8 mouse cellular contexts compared by ENCODE assay signal in genomic region chr6:47978897-47979368, GRCm38 (mm10). TPM values are rescaled to one million over a fixed set of nuclear protein-coding genes. Genes with fewer than 3 reads are reported as not detected.
A peak's percentile ranks its signal among the peaks of the same experiment; 100 is the strongest.
DNase-seq lines count a peak whose midpoint lies in the region; ATAC-seq and TF ChIP-seq lines count a peak whose summit lies in the region.

No protein-coding gene starts in this region.

- no peak overlapping the region for H3K4me3 ChIP-seq in midbrain, embryonic 15.5 days
- H3K4me3 ChIP-seq in spleen, adult 2 months (ENCODE audit: extremely low read depth, insufficient read depth, insufficient read length) = no peak overlapping the region

- peak; percentile 69 for DNase-seq in 3134 (ENCODE audit: extremely low read depth, insufficient read length, low spot score)
- DNase-seq in adrenal gland, adult 18-20 months (ENCODE audit: low spot score in 2 of 2) = peak; percentile 83 to 93
- DNase-seq in embryo, embryonic 11 days = peak; percentile 69
- DNase-seq in heart, adult 11 months = peak; percentile 98
- peak; percentile 86 for DNase-seq in kidney, adult 18-20 months
- DNase-seq in left cerebral cortex, postnatal 4 days = peak; percentile 62
- DNase-seq in spleen, adult 2 months (ENCODE audit: low read depth in 1 of 2, low spot score in 2 of 2) = peak; percentile 25 to 44

- no peak overlapping the region for H3K4me2 ChIP-seq in midbrain, embryonic 15.5 days

- H3K4me1 ChIP-seq in midbrain, embryonic 15.5 days = no peaks in the 10 kb centered on the region
- H3K4me1 ChIP-seq in spleen, adult 2 months (ENCODE audit: control insufficient read depth, insufficient read depth, insufficient read length) = no peaks in the 10 kb centered on the region

- no peaks in the 10 kb centered on the region for H3K36me3 ChIP-seq in midbrain, embryonic 15.5 days (replicated peaks)
- no peaks in the 10 kb centered on the region for H3K36me3 ChIP-seq in spleen, adult 2 months (ENCODE audit: control insufficient read depth, insufficient read depth, low read length)

- ATAC-seq in midbrain, embryonic 15.5 days (replicated peaks) = peak; percentile 83

- H3K9ac ChIP-seq in midbrain, embryonic 15.5 days = no peak overlapping the region

- no peaks in the 10 kb centered on the region for H3K9me3 ChIP-seq in midbrain, embryonic 15.5 days

- no peak for TF ChIP-seq POLR2A in spleen, adult 2 months (IDR thresholded peaks at IDR 0.05; ENCODE audit: low read depth, low read length)

- TF ChIP-seq CTCF in spleen, adult 2 months (IDR thresholded peaks at IDR 0.05; ENCODE audit: extremely low read depth, insufficient read depth, insufficient read length, insufficient replicate concordance) = no peak

- no peaks in the 10 kb centered on the region for H3K27me3 ChIP-seq in midbrain, embryonic 15.5 days (replicated peaks)
- H3K27me3 ChIP-seq in spleen, adult 2 months (ENCODE audit: control insufficient read depth, insufficient read depth, low read length) = no peaks in the 10 kb centered on the region

- 18% methylated on average over 6 of the region's 6 CpGs for WGBS in midbrain, embryonic 15.5 days
- WGBS in spleen, adult 2 months = 12% methylated on average over 6 of the region's 6 CpGs

- H3K27ac ChIP-seq in midbrain, embryonic 15.5 days = no peak overlapping the region
- no peak overlapping the region for H3K27ac ChIP-seq in spleen, adult 2 months (ENCODE audit: insufficient read depth, low read length)

- intact Hi-C loops in left cerebral cortex, postnatal 4 days (cut with DNase I) = no loop called here

RNA-seq across cellular contexts. Expression of gene Zfp956, which starts 25.7 kb away (rescaled TPM):
- total RNA-seq in adrenal gland, adult 18-20 months (2021) = 1 to 10 TPM; 5.1 to 5.7 TPM
- total RNA-seq in left cerebral cortex, postnatal 4 days (2021) = 10 to 100 TPM; 23.2 to 28.7 TPM
- 21.4 and 24.7 TPM in 2 replicates for polyA plus RNA-seq in midbrain, embryonic 15.5 days (2015; fragmentation: Nextera tagmentation; extraction: Ambion mirVana)
- polyA plus RNA-seq in spleen, adult 2 months (2012; rRNA removed) = 17.2 and 21.6 TPM in 2 replicates

RNA-seq across cellular contexts. Expression of gene Zfp212, which starts 58.7 kb away (rescaled TPM):
- 10 to 100 TPM; 12.8 to 15.0 TPM for total RNA-seq in adrenal gland, adult 18-20 months (2021)
- total RNA-seq in left cerebral cortex, postnatal 4 days (2021) = 10 to 100 TPM; 18.5 to 20.5 TPM
- polyA plus RNA-seq in midbrain, embryonic 15.5 days (2015; fragmentation: Nextera tagmentation; extraction: Ambion mirVana) = 19.7 and 20.0 TPM in 2 replicates
- polyA plus RNA-seq in spleen, adult 2 months (2012; rRNA removed) = 8.6 and 9.7 TPM in 2 replicates

Comparison
In these comparisons a context has a peak if more than half of its experiments do, and no peak if none do; other contexts are left out.
1. DNase-seq: peak in every context shown above with its lines; median percentile 98 in heart, adult 11 months; 88 in adrenal gland, adult 18-20 months; 86 in kidney, adult 18-20 months; 69 in 3134; 69 in embryo, embryonic 11 days; 62 in left cerebral cortex, postnatal 4 days; 34 in spleen, adult 2 months.